Mouse (Mus musculus) spleen, adult 2 months (tissue): Measurements from ENCODE around the gene Ubtf.

Source experiments
- CTCF ChIP-seq: fragments of 200-500 bp; IDR thresholded peaks from 2 replicates; pipeline ENCODE4 v1.5.1; 2011; ENCODE audit warnings: mild to moderate bottlenecking, inconsistent platforms; ENCODE audit not compliant: insufficient read depth, insufficient read length, insufficient replicate concordance; ENCODE audit errors: extremely low read depth
- POLR2A ChIP-seq: fragments of 200-500 bp; IDR thresholded peaks from 2 replicates; pipeline ENCODE4 v1.6.1; 2011; ENCODE audit warnings: low read depth, low read length, inconsistent platforms

DNA sequence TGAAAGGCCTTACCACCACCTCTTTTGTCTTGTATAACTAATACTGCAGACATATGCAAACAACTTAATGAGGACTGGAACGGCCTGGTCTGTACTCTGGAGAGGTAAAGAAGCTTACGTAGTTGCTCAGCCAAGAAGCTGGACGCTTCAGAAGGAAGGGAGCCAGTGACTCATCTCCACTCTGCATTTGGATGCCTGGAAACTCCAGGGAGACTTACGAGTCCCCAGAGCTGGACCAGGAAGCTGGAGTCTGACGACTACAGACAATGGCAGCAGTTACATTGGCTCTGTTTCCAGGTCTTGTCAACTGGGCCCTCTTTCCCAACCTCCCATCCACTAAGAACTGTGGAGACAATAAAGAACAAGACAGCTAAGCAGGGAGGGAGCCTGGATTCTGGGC lies 7.7 kb upstream of the Ubtf start:
- no peak for TF ChIP-seq POLR2A
- TF ChIP-seq CTCF, result no peak
